Mouse (Mus musculus) CH12.LX (cell line): Measurements from ENCODE around the gene Rpp25l. TPM values are rescaled to one million over a fixed set of nuclear protein-coding genes. Genes with fewer than 3 reads are reported as not detected.
"Not testable (repeated sequence)": the region's sequence is repeated elsewhere in the genome, so short reads cannot be mapped to it uniquely, and the experiment has no call there.

Experiments
- DNase-seq: peaks from one replicate; pipeline ENCODE4 v3.0.0-alpha.2; 2013; ENCODE audit errors: extremely low read depth
- H3K27ac ChIP-seq: 2 replicates; pipeline ENCODE4 v1.5.1; 2012; ENCODE audit warnings: low read depth, mild to moderate bottlenecking, control low read depth, moderate library complexity; ENCODE audit not compliant: insufficient read depth
- H3K27me3 ChIP-seq: replicated peaks from 2 replicates; pipeline ENCODE3; 2012; ENCODE audit warnings: inconsistent platforms
- H3K36me3 ChIP-seq, 2 experiments: replicated peaks in 1 of 2; 2 replicates each; pipeline versions ENCODE3 to v1.6.1; 2012; ENCODE audit warnings: inconsistent platforms in 1 of 2, low read length in 1 of 2, mild to moderate bottlenecking in 1 of 2, mixed read lengths in 1 of 2, moderate library complexity in 1 of 2; ENCODE audit not compliant: control insufficient read depth in 1 of 2, insufficient read depth in 1 of 2
- H3K4me1 ChIP-seq, 2 experiments: 2 replicates each; pipeline ENCODE4 v1.6.1; 2012; ENCODE audit warnings: inconsistent platforms in 1 of 2, moderate library complexity in 1 of 2; ENCODE audit not compliant: insufficient read depth in 2 of 2, control insufficient read depth in 1 of 2
- H3K4me2 ChIP-seq: 2 replicates; pipeline ENCODE4 v1.6.1; 2012; ENCODE audit warnings: low read depth, mild to moderate bottlenecking, control low read depth; ENCODE audit not compliant: poor library complexity, insufficient read depth, severe bottlenecking
- H3K4me3 ChIP-seq, 3 experiments: fragments of 150-350 bp in 1 of 3; sonication (generic) in 1 of 3; replicated peaks in 1 of 3; 2 replicates each; pipeline versions ENCODE3 to v1.5.1; 2011 to 2012; ENCODE audit warnings: low read depth in 2 of 3, low read length in 2 of 3, mild to moderate bottlenecking in 2 of 3, moderate library complexity in 2 of 3, control low read depth in 1 of 3, improper control_type of control experiment in 1 of 3, inconsistent platforms in 1 of 3, mixed read lengths in 1 of 3; ENCODE audit not compliant: poor library complexity in 1 of 3
- H3K79me2 ChIP-seq: replicated peaks from 2 replicates; pipeline ENCODE4 v1.6.1; 2012; ENCODE audit warnings: mild to moderate bottlenecking, moderate library complexity; ENCODE audit not compliant: control insufficient read depth, poor library complexity, insufficient read depth, severe bottlenecking; ENCODE audit errors: extremely low read depth
- H3K9ac ChIP-seq: 2 replicates; pipeline ENCODE4 v1.6.1; 2012; ENCODE audit warnings: low read depth, mild to moderate bottlenecking, control low read depth, moderate library complexity; ENCODE audit not compliant: insufficient read depth
- H3K9me3 ChIP-seq: replicated peaks from 2 replicates; pipeline ENCODE3; 2012; ENCODE audit warnings: low read length, inconsistent platforms, mixed read lengths
- CTCF ChIP-seq, 2 experiments: IDR thresholded peaks in 1 of 2; conservative IDR thresholded peaks in 1 of 2; 2 replicates each; pipeline ENCODE4 v1.5.1; 2011 to 2012; ENCODE audit warnings: low read depth in 2 of 2, low read length in 2 of 2, improper control_type of control experiment in 1 of 2, inconsistent platforms in 1 of 2, mild to moderate bottlenecking in 1 of 2, moderate library complexity in 1 of 2
- GABPA ChIP-seq: IDR thresholded peaks from 2 replicates; pipeline ENCODE4 v1.6.1; 2012; ENCODE audit warnings: low read depth, low read length, improper control_type of control experiment, inconsistent platforms; ENCODE audit not compliant: insufficient replicate concordance
- HCFC1 ChIP-seq: IDR thresholded peaks from 2 replicates; pipeline ENCODE4 v1.6.1; 2012; ENCODE audit warnings: low read depth, mild to moderate bottlenecking, inconsistent platforms, low read length, improper control_type of control experiment
- IRF4 ChIP-seq: IDR thresholded peaks from 2 replicates; pipeline ENCODE4 v1.6.1; 2014; ENCODE audit warnings: low read depth, mild to moderate bottlenecking, inconsistent platforms, low read length, improper control_type of control experiment
- MXI1 ChIP-seq: IDR thresholded peaks from 2 replicates; pipeline ENCODE4 v1.6.1; 2011; ENCODE audit warnings: mild to moderate bottlenecking, low read depth, low read length, improper control_type of control experiment
- NELFE ChIP-seq: IDR thresholded peaks from 2 replicates; pipeline ENCODE4 v1.6.1; 2011; ENCODE audit warnings: low read depth, low read length, improper control_type of control experiment
- NRF1 ChIP-seq: IDR thresholded peaks from 2 replicates; pipeline ENCODE4 v1.6.1; 2014; ENCODE audit warnings: low read depth, mild to moderate bottlenecking, inconsistent platforms, low read length, improper control_type of control experiment, moderate library complexity
- POLR2A ChIP-seq: IDR thresholded peaks from 2 replicates; pipeline ENCODE4 v1.6.1; 2011; ENCODE audit warnings: low read depth, mild to moderate bottlenecking, improper control_type of control experiment, low read length
- POLR2AphosphoS2 ChIP-seq: IDR thresholded peaks from 2 replicates; pipeline ENCODE4 v1.6.1; 2011; ENCODE audit warnings: low read depth, low read length, improper control_type of control experiment
- SIN3A ChIP-seq: IDR thresholded peaks from 2 replicates; pipeline ENCODE4 v1.6.1; 2012; ENCODE audit warnings: low read length, improper control_type of control experiment, inconsistent platforms
- TCF12 ChIP-seq: IDR thresholded peaks from 2 replicates; pipeline ENCODE4 v1.6.1; 2014; ENCODE audit warnings: low read depth, mild to moderate bottlenecking, inconsistent platforms, low read length, improper control_type of control experiment
- USF1 ChIP-seq: IDR thresholded peaks from 2 replicates; pipeline ENCODE4 v1.6.1; 2014; ENCODE audit warnings: low read depth, mild to moderate bottlenecking, inconsistent platforms, low read length, improper control_type of control experiment
- ZMIZ1 ChIP-seq: IDR thresholded peaks from 2 replicates; pipeline ENCODE4 v1.6.1; 2012; ENCODE audit warnings: low read depth, mild to moderate bottlenecking, inconsistent platforms, low read length, improper control_type of control experiment
- dilution Hi-C: fragments of 300-500 bp; cut with MboI; formaldehyde crosslinking; loops from 2 replicates; pipeline ENCODE4 v1.14.3; 2020; ENCODE audit warnings: low sequenced_read_pairs; ENCODE audit not compliant: extremely low pct_unique_long_range_greater_than_20kb, extremely low pct_ligation_motif_present
- in situ Hi-C: fragments of 300-500 bp; cut with MboI; formaldehyde crosslinking; loops from 3 replicates; pipeline ENCODE4 v1.14.3; 2019; ENCODE audit warnings: low sequenced_read_pairs, low pct_ligation_motif_present, low pct_unique_long_range_greater_than_20kb, mixed read lengths
- polyA plus RNA-seq: library from polyadenylated mRNA; unstranded; fragments of >175 nt; gene quantifications from 2 replicates; pipeline ENCODE4 v1.2.1, GENCODE M21; 2012; ENCODE audit warnings: low read depth; ENCODE audit not compliant: insufficient read length
- total RNA-seq, 2 experiments: library from RNA; depleted of rRNA; stranded (reverse); fragments of 300-350 nt in 1 of 2; fragments of >200 nt in 1 of 2; gene quantifications; 2 replicates each; pipeline ENCODE4 v1.2.3; 2012 to 2014

The Rpp25l gene
- total RNA-seq (2012; rRNA removed) (65.3 and 84.1 TPM in 2 replicates), total RNA-seq (2014; rRNA removed) (62.8 and 72.8 TPM in 2 replicates), polyA plus RNA-seq (48.1 and 48.5 TPM in 2 replicates)

DNA sequence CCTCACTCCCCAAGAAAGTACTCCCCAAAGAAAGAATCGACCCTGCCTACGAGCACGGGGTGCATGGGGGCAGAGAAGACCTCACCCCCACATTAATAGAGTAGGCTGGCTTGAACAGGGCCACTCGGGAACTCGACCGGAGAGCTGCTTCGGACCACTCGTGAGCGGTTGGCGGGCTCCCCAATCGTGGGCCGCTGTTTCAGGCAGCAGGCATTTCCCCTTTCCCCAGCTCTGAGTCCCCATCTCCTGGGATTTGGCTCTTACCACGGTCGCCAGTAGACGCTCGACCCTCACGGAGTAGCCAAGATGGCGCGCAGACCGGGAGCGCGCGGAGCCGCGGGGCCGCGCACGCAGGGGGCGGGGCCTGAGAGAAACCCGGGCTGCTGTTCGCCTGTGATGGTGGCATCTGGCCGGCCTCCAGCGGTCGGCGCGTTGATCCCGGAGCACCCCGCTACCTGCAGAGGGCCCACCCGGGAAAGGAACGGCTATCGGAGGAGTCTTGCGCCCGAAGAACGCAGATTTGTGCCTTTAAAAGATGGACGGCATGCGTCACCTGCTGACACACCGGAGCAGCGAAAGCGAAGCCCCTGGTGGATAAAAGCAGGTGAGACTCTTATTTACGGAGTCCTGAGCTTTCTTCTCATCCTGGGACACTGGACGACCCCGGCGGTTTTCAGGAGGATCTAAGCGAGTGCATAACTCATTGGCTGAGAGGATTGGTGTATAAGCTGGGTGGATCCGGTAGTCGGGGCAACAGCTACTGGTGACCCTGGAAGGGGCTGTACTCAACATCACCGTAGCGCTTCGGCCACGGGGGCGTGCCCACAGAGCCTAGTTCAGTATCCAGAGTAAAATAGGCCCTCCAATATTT lies at the start of gene Rpp25l:
Gene Rpp25l, minus strand, starts transcription at position 338 of the 871 bp plus-strand sequence.
- dilution Hi-C loops (no loop called here), in situ Hi-C loops (no loop called here)
- peaks cover 30 to 59% of the 10 kb centered on the region in 2 experiments for H3K36me3 ChIP-seq
- H3K4me1 ChIP-seq = peaks cover 8 to 22% of the 10 kb centered on the region in 2 experiments
- peak; percentile 67 for DNase-seq
- peak within 1 kb of the TSS; percentile 95 for H3K9ac ChIP-seq
- no peaks in the 10 kb centered on the region for H3K27me3 ChIP-seq
- H3K4me2 ChIP-seq = peak within 1 kb of the TSS; percentile 89
- TF ChIP-seq CTCF (conservative IDR thresholded peaks at IDR 0.05 in 1 of 2, IDR thresholded peaks at IDR 0.05 in 1 of 2; ENCODE audit: low read depth in 2 of 2, low read length in 2 of 2) = peak in 1 of 2 experiments; percentile 16; a peak in 1 of 4 replicates
- TF ChIP-seq TCF12 = peak; percentile 83
- TF ChIP-seq USF1 = no peak
- TF ChIP-seq ZMIZ1 = peak; percentile 59; the same call in 1 of the 2 replicates
- TF ChIP-seq GABPA = no peak
- TF ChIP-seq POLR2AphosphoS2 = peak; percentile 56; the same call in 1 of the 2 replicates
- TF ChIP-seq HCFC1 = peak; percentile 39
- 0 out of 2 replicates have a peak, but pooled peaks have one; percentile 28 for TF ChIP-seq SIN3A
- TF ChIP-seq POLR2A = peak; percentile 88
- TF ChIP-seq IRF4 = no peak
- peak; percentile 55 for TF ChIP-seq NRF1
- peak; percentile 82 for TF ChIP-seq NELFE
- TF ChIP-seq MXI1 = peak; percentile 29
- H3K27ac ChIP-seq = no peak within 1 kb of the TSS
- peak within 1 kb of the TSS; percentile 68 to 84 (median 84) for H3K4me3 ChIP-seq
- no peaks in the 10 kb centered on the region for H3K9me3 ChIP-seq
- peaks cover 7% of the 10 kb centered on the region; the same call in 1 of the 2 replicates for H3K79me2 ChIP-seq

DNA sequence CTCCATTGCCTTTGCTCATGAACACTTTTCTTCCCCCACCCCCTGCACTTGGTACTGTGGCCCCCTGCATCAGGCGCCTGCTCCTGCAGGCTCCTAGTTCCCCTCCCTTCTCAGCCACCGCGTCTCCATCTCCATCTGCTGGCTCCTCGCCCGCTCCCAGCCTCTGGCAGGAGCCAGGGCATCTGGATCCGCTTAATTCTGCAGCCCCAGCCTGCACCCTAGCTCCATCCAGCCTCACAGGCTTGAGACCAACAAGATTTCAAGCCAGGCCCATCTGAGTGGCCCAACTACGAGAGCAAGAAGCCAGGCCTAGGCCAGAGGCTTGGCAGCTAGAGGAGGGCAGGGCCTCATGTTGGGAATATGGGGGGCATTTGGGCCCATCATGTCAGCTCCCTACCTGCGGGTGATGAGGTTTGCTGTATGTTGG lies 49.4 kb upstream of the Rpp25l start:
- H3K36me3 ChIP-seq = peaks cover 9 to 40% of the 10 kb centered on the region in 2 experiments
- H3K4me2 ChIP-seq, H3K27me3 ChIP-seq, H3K79me2 ChIP-seq, H3K9me3 ChIP-seq, in situ Hi-C loops, dilution Hi-C loops, H3K9ac ChIP-seq, H3K4me3 ChIP-seq, DNase-seq, H3K4me1 ChIP-seq, H3K27ac ChIP-seq: not testable (repeated sequence)
